Mouse (Mus musculus) MEL (cell line): ENCODE measurements around the gene Cfap69. TPM values are rescaled to one million over a fixed set of nuclear protein-coding genes. Genes with fewer than 3 reads are reported as not detected.

Experiments used
- DNase-seq: peaks from one replicate; pipeline ENCODE4 v3.0.0; 2011; ENCODE audit warnings: low read depth, low spot score
- H3K27ac ChIP-seq: 2 replicates; pipeline ENCODE4 v1.5.1; 2012; ENCODE audit warnings: low read depth, mild to moderate bottlenecking, control low read depth, low read length, moderate library complexity; ENCODE audit not compliant: control insufficient read depth
- H3K27me3 ChIP-seq, 2 experiments: fragments of 150-350 bp in 1 of 2; sonication (generic) in 1 of 2; 2 replicates each; pipeline ENCODE4 v1.6.1; 2012; ENCODE audit warnings: low read length in 2 of 2, mild to moderate bottlenecking in 2 of 2, improper control_type of control experiment in 1 of 2, moderate library complexity in 1 of 2; ENCODE audit not compliant: insufficient read depth in 2 of 2, control insufficient read depth in 1 of 2
- H3K36me3 ChIP-seq, 2 experiments: 2 replicates each; pipeline ENCODE4 v1.6.1; 2012 to 2014; ENCODE audit warnings: low read length in 2 of 2, improper control_type of control experiment in 1 of 2, inconsistent platforms in 1 of 2, mild to moderate bottlenecking in 1 of 2; ENCODE audit not compliant: insufficient read depth in 2 of 2, control insufficient read depth in 1 of 2
- H3K4me1 ChIP-seq, 2 experiments: fragments of 150-350 bp in 1 of 2; sonication (generic) in 1 of 2; 2 replicates each; pipeline ENCODE4 v1.6.1; 2012; ENCODE audit warnings: low read length in 2 of 2, improper control_type of control experiment in 1 of 2, mild to moderate bottlenecking in 1 of 2; ENCODE audit not compliant: insufficient read depth in 2 of 2, control insufficient read depth in 1 of 2
- H3K4me3 ChIP-seq, 2 experiments: fragments of 150-350 bp in 1 of 2; sonication (generic) in 1 of 2; 2 replicates each; pipeline ENCODE4 v1.5.1; 2012; ENCODE audit warnings: low read depth in 2 of 2, low read length in 2 of 2, mild to moderate bottlenecking in 2 of 2, moderate library complexity in 2 of 2, control low read depth in 1 of 2, improper control_type of control experiment in 1 of 2; ENCODE audit not compliant: control insufficient read depth in 1 of 2, insufficient read depth in 1 of 2
- H3K79me2 ChIP-seq: 2 replicates; pipeline ENCODE4 v1.6.1; 2012; ENCODE audit warnings: mild to moderate bottlenecking, low read length, moderate library complexity; ENCODE audit not compliant: control insufficient read depth, poor library complexity, insufficient read depth
- H3K9ac ChIP-seq: 2 replicates; pipeline ENCODE4 v1.6.1; 2012; ENCODE audit warnings: low read depth, mild to moderate bottlenecking, control low read depth, low read length, moderate library complexity; ENCODE audit not compliant: control insufficient read depth, poor library complexity, severe bottlenecking
- H3K9me3 ChIP-seq: fragments of 150-350 bp; sonication (generic); replicated peaks from 2 replicates; pipeline ENCODE4 v1.6.1; 2012; ENCODE audit warnings: mild to moderate bottlenecking, low read length, improper control_type of control experiment, moderate library complexity; ENCODE audit not compliant: insufficient read depth
- CHD1 ChIP-seq: IDR thresholded peaks from 2 replicates; pipeline ENCODE4 v1.6.1; 2012; ENCODE audit warnings: low read depth, mild to moderate bottlenecking, inconsistent platforms, low read length, improper control_type of control experiment
- ELF1 ChIP-seq: IDR thresholded peaks from 2 replicates; pipeline ENCODE4 v1.6.1; 2014; ENCODE audit warnings: low read depth, mild to moderate bottlenecking, inconsistent platforms, low read length, improper control_type of control experiment, moderate library complexity
- EP300 ChIP-seq, 2 experiments: IDR thresholded peaks; 2 replicates each; pipeline ENCODE4 v1.6.1; 2011; ENCODE audit warnings: improper control_type of control experiment in 2 of 2, low read length in 2 of 2, low read depth in 1 of 2, mild to moderate bottlenecking in 1 of 2
- GATA1 ChIP-seq: IDR thresholded peaks from 2 replicates; pipeline ENCODE4 v1.6.1; 2011; ENCODE audit warnings: low read depth, low read length, improper control_type of control experiment
- MAFK ChIP-seq: IDR thresholded peaks from 2 replicates; pipeline ENCODE4 v1.6.1; 2011; ENCODE audit warnings: low read depth, mild to moderate bottlenecking, low read length, improper control_type of control experiment, borderline replicate concordance
- MAZ ChIP-seq: IDR thresholded peaks from 2 replicates; pipeline ENCODE4 v1.6.1; 2012; ENCODE audit warnings: low read depth, mild to moderate bottlenecking, inconsistent platforms, low read length, improper control_type of control experiment
- MEF2A ChIP-seq: IDR thresholded peaks from 2 replicates; pipeline ENCODE4 v1.6.1; 2014; ENCODE audit warnings: low read depth, mild to moderate bottlenecking, inconsistent platforms, low read length, improper control_type of control experiment; ENCODE audit not compliant: poor library complexity, insufficient replicate concordance, severe bottlenecking; ENCODE audit errors: extremely low read depth
- MYB ChIP-seq: IDR thresholded peaks from 2 replicates; pipeline ENCODE4 v1.6.1; 2011; ENCODE audit warnings: mild to moderate bottlenecking, low read depth, low read length, improper control_type of control experiment
- MYC ChIP-seq: IDR thresholded peaks from 2 replicates; pipeline ENCODE4 v1.6.1; 2011; ENCODE audit warnings: low read depth, mild to moderate bottlenecking, low read length, improper control_type of control experiment, moderate library complexity
- RAD21 ChIP-seq: IDR thresholded peaks from 2 replicates; pipeline ENCODE4 v1.6.1; 2011; ENCODE audit warnings: mild to moderate bottlenecking, low read depth, low read length, improper control_type of control experiment
- RCOR1 ChIP-seq: IDR thresholded peaks from 2 replicates; pipeline ENCODE4 v1.6.1; 2012; ENCODE audit warnings: low read depth, mild to moderate bottlenecking, inconsistent platforms, low read length, improper control_type of control experiment
- SIN3A ChIP-seq: IDR thresholded peaks from 2 replicates; pipeline ENCODE4 v1.6.1; 2012; ENCODE audit warnings: low read length, improper control_type of control experiment, inconsistent platforms
- SMC3 ChIP-seq: IDR thresholded peaks from 2 replicates; pipeline ENCODE4 v1.6.1; 2011; ENCODE audit warnings: low read depth, low read length, improper control_type of control experiment
- TBP ChIP-seq: IDR thresholded peaks from 2 replicates; pipeline ENCODE4 v1.8.0; 2011; ENCODE audit warnings: low read depth, low read length, improper control_type of control experiment
- TCF12 ChIP-seq: IDR thresholded peaks from 2 replicates; pipeline ENCODE4 v1.6.1; 2014; ENCODE audit warnings: low read depth, mild to moderate bottlenecking, inconsistent platforms, low read length, improper control_type of control experiment, moderate library complexity
- UBTF ChIP-seq: IDR thresholded peaks from 2 replicates; pipeline ENCODE4 v1.6.1; 2012; ENCODE audit warnings: low read depth, mild to moderate bottlenecking, inconsistent platforms, low read length, improper control_type of control experiment, moderate library complexity, borderline replicate concordance; ENCODE audit not compliant: insufficient read depth
- USF1 ChIP-seq: IDR thresholded peaks from 2 replicates; pipeline ENCODE4 v1.6.1; 2014; ENCODE audit warnings: low read depth, mild to moderate bottlenecking, inconsistent platforms, low read length, improper control_type of control experiment, moderate library complexity
- USF2 ChIP-seq, 2 experiments: IDR thresholded peaks; 2 replicates each; pipeline ENCODE4 v1.6.1; 2011 to 2012; ENCODE audit warnings: improper control_type of control experiment in 2 of 2, low read length in 2 of 2, borderline replicate concordance in 1 of 2, inconsistent platforms in 1 of 2, low read depth in 1 of 2, mild to moderate bottlenecking in 1 of 2; ENCODE audit not compliant: insufficient read depth in 1 of 2
- ZC3H11A ChIP-seq: IDR thresholded peaks from 2 replicates; pipeline ENCODE4 v1.6.1; 2012; ENCODE audit warnings: low read depth, mild to moderate bottlenecking, inconsistent platforms, low read length, improper control_type of control experiment
- ZKSCAN1 ChIP-seq: IDR thresholded peaks from 2 replicates; pipeline ENCODE4 v1.6.1; 2012; ENCODE audit warnings: low read depth, mild to moderate bottlenecking, inconsistent platforms, low read length, improper control_type of control experiment, moderate library complexity
- ZMIZ1 ChIP-seq: IDR thresholded peaks from 2 replicates; pipeline ENCODE4 v1.6.1; 2012; ENCODE audit warnings: low read depth, mild to moderate bottlenecking, inconsistent platforms, low read length, improper control_type of control experiment, moderate library complexity
- polyA plus RNA-seq, 2 experiments: library from polyadenylated mRNA; stranded (reverse) in 1 of 2; unstranded in 1 of 2; fragments of >175 nt in 1 of 2; fragments of >200 nt in 1 of 2; gene quantifications; 2 replicates each; pipeline versions ENCODE4 v1.2.1 to v1.2.4; 2012; ENCODE audit warnings: low replicate concordance in 2 of 2, low read depth in 1 of 2; ENCODE audit not compliant: insufficient read length in 2 of 2, insufficient read depth in 1 of 2, missing spikeins in 1 of 2
- total RNA-seq: library from RNA; depleted of rRNA; stranded (reverse); fragments of 300-350 nt; gene quantifications from 2 replicates; pipeline ENCODE4 v1.2.3, GENCODE M21; 2012

The Cfap69 gene
- total and polyA plus RNA-seq, 3 experiments: not detected

DNA sequence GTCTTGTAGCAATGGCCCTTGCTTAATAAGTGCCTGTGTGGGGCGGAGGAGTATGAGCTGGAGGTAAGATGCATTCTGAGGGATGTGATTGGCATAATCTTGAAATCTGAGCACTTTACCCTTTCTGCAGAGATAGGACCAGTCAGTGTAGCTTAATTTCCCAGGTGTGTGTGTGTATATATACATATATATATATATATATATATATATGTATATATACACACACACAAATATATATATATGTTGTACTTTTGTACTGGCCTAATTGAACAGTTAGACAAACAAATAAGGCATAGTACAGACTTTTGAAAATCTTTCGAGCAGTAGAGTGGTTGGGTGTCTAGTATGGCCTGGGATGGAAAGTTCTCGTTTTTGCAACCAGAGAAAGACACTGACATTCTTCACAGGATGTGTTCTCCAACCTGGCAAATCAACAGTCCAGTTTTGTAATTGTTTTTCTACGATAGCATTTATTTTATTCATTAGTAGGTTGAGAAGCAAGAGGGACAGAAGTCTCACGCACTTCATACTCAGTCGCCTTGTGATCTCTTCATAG lies 410 bp upstream of the Cfap69 start:
- no peak overlapping the region for H3K27ac ChIP-seq
- H3K9ac ChIP-seq: no peak overlapping the region
- no peak overlapping the region for H3K4me3 ChIP-seq
- H3K4me1 ChIP-seq: no peaks in the 10 kb centered on the region
- H3K9me3 ChIP-seq: no peaks in the 10 kb centered on the region
- H3K79me2 ChIP-seq: no peaks in the 10 kb centered on the region
- no peak for DNase-seq
- no peak for TF ChIP-seq ZMIZ1
- TF ChIP-seq SIN3A: no peak
- TF ChIP-seq UBTF: no peak
- TF ChIP-seq GATA1: no peak
- no peak for TF ChIP-seq ZKSCAN1
- TF ChIP-seq ELF1: no peak
- TF ChIP-seq RAD21: no peak
- TF ChIP-seq USF2 (IDR thresholded peaks at IDR 0.05; ENCODE audit: borderline replicate concordance in 1 of 2, insufficient read depth in 1 of 2, low read depth in 1 of 2, low read length in 2 of 2): no peak
- no peak for TF ChIP-seq MEF2A
- no peak for TF ChIP-seq ZC3H11A
- no peak for TF ChIP-seq SMC3
- TF ChIP-seq MYC: no peak
- no peak for TF ChIP-seq MAFK
- TF ChIP-seq TCF12: no peak
- no peak for TF ChIP-seq MYB
- TF ChIP-seq USF1: no peak
- no peak for TF ChIP-seq EP300 (IDR thresholded peaks at IDR 0.05; ENCODE audit: low read depth in 1 of 2, low read length in 2 of 2)
- no peaks in the 10 kb centered on the region for H3K27me3 ChIP-seq
- no peaks in the 10 kb centered on the region for H3K36me3 ChIP-seq

DNA sequence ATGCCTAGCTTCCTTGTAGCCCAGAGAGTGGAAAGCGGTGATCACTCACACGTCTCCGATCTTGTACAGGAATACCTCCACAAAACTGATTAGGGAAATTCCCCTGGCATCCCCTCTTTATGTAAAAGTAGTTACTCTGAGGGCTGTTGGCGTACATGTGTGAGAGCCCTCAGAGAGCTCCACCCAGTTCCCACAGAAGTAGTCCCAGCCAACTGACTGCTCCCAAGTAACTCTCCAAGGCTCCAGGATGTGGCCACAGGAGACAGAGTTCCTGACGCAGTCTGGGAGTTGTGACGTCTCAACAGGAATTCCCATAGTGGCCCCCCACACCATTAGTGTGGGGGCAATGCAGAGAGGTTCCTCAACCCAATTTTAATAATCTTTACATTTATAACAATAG lies 982 bp downstream of the Cfap69 start:
- no peaks in the 10 kb centered on the region for H3K36me3 ChIP-seq
- H3K4me3 ChIP-seq: no peak overlapping the region
- TF ChIP-seq ZKSCAN1: no peak
- TF ChIP-seq CHD1: no peak
- TF ChIP-seq RCOR1: no peak
- TF ChIP-seq SMC3: no peak
- no peak for TF ChIP-seq EP300 (IDR thresholded peaks at IDR 0.05; ENCODE audit: low read depth in 1 of 2, low read length in 2 of 2)
- TF ChIP-seq MAZ: no peak
- no peak for TF ChIP-seq TBP
- H3K79me2 ChIP-seq: no peaks in the 10 kb centered on the region
- no peaks in the 10 kb centered on the region for H3K9me3 ChIP-seq
- DNase-seq: no peak
- H3K4me1 ChIP-seq: no peaks in the 10 kb centered on the region
- H3K27ac ChIP-seq: no peak overlapping the region
- no peaks in the 10 kb centered on the region for H3K27me3 ChIP-seq
- no peak overlapping the region for H3K9ac ChIP-seq
